Mouse (Mus musculus) activated CD4-positive, CD25-positive, alpha-beta regulatory T cell (primary cell): ENCODE results near the gene Hist1h2bm. TPM values are rescaled to one million over a fixed set of nuclear protein-coding genes. Genes with fewer than 3 reads are reported as not detected.

Source experiments
- polyA plus RNA-seq, 2 experiments: library from polyadenylated mRNA; unstranded; fragments of 100-300 nt; shearing (Covaris generic); gene quantifications; one replicate each; pipeline ENCODE4 v1.2.1; 2017

Gene Hist1h2bm
- 1 to 10 TPM; 1.4 to 2.6 TPM for polyA plus RNA-seq

DNA sequence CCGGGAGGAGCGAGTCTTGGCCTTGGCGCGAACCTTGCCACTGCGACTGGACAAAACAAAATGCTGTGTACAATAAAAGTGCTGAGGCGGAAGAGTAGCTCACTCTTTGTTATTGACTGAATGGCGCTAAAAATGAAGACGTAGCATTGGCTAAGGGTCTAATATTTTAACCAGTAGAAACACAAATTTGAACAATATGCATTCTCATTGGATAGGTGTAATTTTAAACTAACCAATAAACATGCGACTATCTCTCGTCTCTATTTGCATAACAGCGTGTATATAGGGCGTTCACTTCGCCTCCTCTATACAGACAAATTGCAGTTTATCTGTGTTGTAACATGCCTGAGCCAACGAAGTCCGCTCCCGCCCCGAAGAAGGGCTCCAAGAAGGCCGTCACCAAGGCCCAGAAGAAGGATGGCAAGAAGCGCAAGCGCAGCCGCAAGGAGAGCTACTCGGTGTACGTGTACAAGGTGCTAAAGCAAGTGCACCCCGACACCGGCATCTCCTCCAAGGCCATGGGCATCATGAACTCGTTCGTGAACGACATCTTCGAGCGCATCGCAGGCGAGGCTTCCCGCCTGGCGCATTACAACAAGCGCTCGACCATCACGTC is at the start of gene Hist1h2bm:
Gene Hist1h2bm (plus strand): TSS at position 288 of the 616 bp plus-strand sequence.

DNA sequence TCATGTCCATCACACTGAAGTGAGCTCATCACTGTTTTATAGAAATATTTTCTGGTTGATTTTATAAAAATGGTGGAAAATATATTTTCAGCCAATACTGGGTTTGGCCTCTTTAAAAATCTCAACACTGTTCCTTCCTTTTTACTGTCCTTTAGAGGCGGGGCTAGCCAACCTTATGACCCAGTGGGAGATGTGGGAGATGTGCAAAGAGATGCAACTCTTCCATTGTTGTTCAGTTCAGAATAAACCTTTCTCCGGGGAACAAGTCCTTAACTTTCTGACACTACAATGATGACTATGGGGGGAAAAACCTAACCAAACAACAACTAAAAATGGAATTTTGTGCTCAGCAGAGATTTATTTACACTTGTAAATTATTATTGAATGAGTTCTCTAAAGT is 44.5 kb upstream of the Hist1h2bm start, which contains the start of gene Olfr1360:
Gene Olfr1360 (minus strand): TSS at position 101 of the 400 bp plus-strand sequence.

DNA sequence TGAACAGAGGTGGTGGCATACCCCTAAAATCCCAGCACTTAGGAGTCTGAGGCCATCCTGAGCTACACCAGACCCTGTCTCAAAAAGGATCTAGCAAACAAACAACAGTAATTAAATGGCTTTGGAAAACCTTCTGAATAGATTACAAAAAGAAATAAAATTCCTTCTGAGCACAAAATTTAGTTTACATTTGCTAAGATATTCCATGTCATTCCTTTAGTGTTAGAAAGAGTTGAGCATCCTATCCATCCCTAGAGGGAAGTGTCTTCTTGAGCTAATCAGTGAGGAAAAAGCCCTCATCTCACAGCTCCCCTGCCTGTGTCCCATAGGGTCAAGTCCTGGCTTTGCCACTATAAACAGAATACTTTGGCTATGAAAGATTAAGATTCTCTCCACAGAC is 24.0 kb upstream of the Hist1h2bm start, which contains the start of gene Olfr1359:
Gene Olfr1359 (plus strand): TSS at position 301 of the 400 bp plus-strand sequence.

DNA sequence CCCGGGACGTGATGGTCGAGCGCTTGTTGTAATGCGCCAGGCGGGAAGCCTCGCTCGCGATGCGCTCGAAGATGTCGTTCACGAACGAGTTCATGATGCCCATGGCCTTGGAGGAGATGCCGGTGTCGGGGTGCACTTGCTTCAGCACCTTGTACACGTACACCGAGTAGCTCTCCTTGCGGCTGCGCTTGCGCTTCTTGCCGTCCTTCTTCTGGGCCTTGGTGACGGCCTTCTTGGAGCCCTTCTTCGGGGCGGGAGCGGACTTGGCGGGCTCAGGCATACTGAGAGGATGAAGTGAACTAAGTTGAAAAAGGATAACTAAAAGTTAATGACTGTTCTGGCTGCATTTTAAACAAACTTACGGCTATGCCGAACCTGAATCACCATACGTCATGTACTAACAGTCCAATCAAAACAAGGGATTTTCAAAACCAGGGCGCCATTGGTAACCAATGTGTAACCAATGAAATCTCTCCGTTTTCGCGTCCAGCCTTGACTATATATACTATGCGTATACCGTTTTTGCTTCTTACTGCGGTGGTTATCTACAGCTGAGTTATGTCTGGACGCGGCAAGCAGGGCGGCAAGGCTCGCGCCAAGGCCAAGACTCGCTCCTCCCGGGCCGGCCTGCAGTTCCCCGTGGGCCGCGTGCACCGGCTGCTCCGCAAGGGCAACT is 5.8 kb upstream of the Hist1h2bm start, which contains the start of the genes Hist1h2bl and Hist1h2ai:
Gene Hist1h2bl (minus strand): TSS at position 280 of the 676 bp plus-strand sequence.
Gene Hist1h2ai (plus strand): TSS at position 559 of the 676 bp plus-strand sequence.

DNA sequence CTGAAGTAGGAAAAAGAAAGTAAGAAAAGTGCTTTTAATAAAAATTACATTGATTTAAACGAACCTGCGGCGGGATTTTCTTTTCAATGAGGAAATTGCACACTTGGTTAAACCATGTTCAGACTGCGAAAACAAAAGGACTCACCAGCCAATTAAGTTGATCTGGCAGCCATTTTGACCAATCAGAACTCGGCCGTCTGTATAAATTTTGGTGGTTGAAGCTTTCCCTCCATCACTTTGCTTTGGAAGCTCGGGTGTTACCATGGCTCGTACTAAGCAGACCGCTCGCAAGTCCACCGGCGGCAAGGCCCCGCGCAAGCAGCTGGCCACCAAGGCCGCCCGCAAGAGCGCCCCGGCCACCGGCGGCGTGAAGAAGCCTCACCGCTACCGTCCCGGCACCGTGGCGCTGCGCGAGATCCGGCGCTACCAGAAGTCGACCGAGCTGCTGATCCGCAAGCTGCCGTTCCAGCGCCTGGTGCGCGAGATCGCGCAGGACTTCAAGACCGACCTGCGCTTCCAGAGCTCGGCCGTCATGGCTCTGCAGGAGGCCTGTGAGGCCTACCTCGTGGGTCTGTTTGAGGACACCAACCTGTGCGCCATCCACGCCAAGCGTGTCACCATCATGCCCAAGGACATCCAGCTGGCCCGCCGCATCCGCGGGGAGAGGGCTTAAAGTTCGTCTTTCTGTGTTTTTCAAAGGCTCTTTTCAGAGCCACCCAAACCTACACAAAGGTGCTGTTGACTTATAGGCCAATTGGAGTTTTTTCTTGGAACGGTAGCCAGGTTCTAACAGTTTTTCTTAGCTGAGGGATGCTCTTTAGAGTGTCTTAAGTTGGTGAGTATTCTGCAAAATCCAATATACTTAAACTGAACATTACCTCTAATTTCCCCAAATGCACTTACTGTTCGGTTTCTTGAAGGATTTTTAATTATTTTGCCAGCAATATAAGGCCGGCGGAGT is 4.2 kb upstream of the Hist1h2bm start, which contains the start of gene Hist1h3h:
Gene Hist1h3h (plus strand): TSS at position 263 of the 961 bp plus-strand sequence.

DNA sequence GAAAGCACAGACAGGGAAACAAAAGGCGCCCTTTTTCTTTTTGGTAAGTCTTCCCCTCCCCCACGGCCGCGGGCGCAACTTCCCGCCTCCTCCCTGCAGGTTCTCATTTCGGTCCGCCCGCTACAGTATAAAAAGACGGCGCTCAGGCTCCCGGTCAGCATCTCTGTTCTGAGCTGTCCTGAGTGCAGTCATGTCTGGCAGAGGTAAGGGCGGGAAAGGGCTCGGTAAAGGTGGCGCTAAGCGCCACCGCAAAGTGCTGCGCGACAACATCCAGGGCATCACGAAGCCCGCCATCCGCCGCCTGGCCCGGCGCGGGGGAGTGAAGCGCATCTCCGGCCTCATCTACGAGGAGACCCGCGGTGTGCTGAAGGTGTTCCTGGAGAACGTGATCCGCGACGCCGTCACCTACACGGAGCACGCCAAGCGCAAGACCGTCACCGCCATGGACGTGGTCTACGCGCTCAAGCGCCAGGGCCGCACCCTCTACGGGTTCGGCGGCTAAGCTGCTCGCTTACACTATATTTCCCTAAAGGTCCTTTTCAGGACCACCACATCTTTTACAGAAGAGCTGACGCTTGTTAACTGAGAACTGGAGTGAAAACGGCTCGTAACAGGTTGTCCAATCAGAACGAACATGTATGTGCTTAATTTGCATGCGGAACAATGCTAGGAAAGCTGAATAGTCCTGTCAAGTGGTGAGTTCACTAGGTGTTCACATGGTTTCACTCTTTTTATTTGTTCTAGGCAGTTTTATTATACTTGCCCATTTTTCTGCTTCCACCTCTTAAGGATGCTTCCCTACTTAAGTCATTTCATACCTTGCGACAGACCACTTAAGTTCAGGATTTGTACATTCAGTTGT is 13.3 kb downstream of the Hist1h2bm start, which contains the start of gene Hist1h4j:
Gene Hist1h4j (plus strand): TSS at position 159 of the 862 bp plus-strand sequence.

DNA sequence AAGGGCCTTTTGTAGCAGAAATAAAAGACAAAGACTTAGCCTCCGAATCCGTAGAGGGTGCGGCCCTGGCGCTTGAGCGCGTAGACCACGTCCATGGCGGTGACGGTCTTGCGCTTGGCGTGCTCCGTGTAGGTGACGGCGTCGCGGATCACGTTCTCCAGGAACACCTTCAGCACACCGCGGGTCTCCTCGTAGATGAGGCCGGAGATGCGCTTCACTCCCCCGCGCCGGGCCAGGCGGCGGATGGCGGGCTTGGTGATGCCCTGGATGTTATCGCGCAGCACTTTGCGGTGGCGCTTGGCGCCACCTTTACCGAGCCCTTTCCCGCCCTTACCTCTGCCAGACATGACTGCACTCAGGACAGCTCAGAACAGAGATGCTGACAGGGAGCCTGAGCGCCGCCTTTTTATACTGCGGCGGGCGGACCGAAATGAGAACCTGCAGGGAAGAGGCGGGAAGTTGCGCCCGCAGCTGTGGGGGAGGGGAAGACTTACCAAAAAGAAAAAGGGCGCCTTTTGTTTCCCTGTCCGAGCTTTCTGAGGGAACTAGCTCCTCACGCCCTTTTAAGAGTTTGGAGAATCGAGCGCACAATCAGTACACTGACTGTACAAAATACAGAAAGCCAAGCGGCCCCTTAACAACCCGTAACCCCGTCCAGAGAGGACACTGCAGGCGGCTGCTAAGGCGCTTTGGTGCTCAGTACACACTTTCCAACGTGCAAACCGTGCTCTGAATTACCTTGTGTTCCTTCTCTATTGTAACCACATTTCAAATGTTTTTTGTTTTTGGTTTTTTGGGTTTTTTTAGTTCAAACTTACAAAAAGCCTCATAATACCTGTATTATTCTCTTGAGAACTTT is 28.5 kb downstream of the Hist1h2bm start, which contains the start of gene Hist1h4k:
Gene Hist1h4k (minus strand): TSS at position 347 of the 859 bp plus-strand sequence.

DNA sequence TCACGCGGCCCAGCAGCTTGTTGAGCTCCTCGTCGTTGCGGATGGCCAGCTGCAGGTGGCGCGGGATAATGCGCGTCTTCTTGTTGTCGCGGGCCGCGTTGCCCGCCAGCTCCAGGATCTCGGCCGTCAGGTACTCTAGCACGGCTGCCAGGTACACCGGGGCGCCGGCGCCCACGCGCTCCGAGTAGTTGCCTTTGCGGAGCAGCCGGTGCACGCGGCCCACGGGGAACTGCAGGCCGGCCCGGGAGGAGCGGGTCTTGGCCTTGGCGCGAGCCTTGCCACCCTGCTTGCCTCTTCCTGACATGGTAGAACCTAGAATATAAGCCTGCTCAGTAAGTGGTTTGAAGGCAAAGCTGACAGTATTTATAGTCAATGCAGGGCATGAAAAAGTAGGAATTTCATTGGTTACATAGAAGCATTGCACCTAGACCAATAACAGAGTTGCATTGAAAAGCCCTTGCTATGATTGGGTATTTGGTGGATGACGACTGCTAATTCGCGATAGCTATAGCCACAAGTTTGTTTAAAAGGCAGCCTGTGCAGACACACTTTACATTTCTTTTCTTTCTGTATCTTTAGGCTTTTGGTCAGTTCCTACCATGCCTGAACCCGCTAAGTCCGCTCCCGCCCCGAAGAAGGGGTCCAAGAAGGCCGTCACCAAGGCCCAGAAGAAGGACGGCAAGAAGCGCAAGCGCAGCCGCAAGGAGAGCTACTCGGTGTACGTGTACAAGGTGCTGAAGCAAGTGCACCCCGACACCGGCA is 31.9 kb downstream of the Hist1h2bm start, which contains the start of the genes Hist1h2ak and Hist1h2bn:
Gene Hist1h2ak (minus strand): TSS at position 304 of the 762 bp plus-strand sequence.
Gene Hist1h2bn (plus strand): TSS at position 600 of the 762 bp plus-strand sequence.

Other genes starting within 250 kb of the Hist1h2bm start
- not detected for gene Zkscan4, start 243.1 kb upstream of the Hist1h2bm start, polyA plus RNA-seq
- gene Gm10065, start 242.6 kb upstream of the Hist1h2bm start, polyA plus RNA-seq, result not detected
- under 1 TPM; 0.18 TPM for gene AK157302, start 226.8 kb upstream of the Hist1h2bm start, polyA plus RNA-seq
- 10 to 100 TPM; 17.3 to 21.5 TPM for gene Gm11273, start 220.6 kb upstream of the Hist1h2bm start, polyA plus RNA-seq
- 1 to 10 TPM; 3.9 to 5.7 TPM for gene Zkscan8, start 190.9 kb upstream of the Hist1h2bm start, polyA plus RNA-seq
- not detected for gene Olfr1366, start 179.2 kb upstream of the Hist1h2bm start, polyA plus RNA-seq
- gene Olfr1535, start 162.2 kb upstream of the Hist1h2bm start, polyA plus RNA-seq, result under 1 TPM; 0.08 to 0.29 TPM
- gene Olfr1364, start 140.3 kb upstream of the Hist1h2bm start, polyA plus RNA-seq, result not detected
- gene Olfr1362, start 108.0 kb upstream of the Hist1h2bm start, polyA plus RNA-seq, result not detected
- gene Olfr11, start 79.5 kb upstream of the Hist1h2bm start, polyA plus RNA-seq, result not detected
- not detected for gene Olfr1361, start 58.7 kb upstream of the Hist1h2bm start, polyA plus RNA-seq
- gene Olfr1360, start 44.6 kb upstream of the Hist1h2bm start, polyA plus RNA-seq, result under 1 TPM in 1 of 2 experiments, not detected in 1; 0.09 TPM
- gene Olfr1359, start 23.9 kb upstream of the Hist1h2bm start, polyA plus RNA-seq, result not detected
- gene Hist1h2bl, start 5.9 kb upstream of the Hist1h2bm start, polyA plus RNA-seq, result under 1 TPM; 0.64 to 0.91 TPM
- gene Hist1h2ai, start 5.6 kb upstream of the Hist1h2bm start, polyA plus RNA-seq, result 10 to 100 TPM in 1 of 2 experiments, 1 to 10 TPM in 1; 8.5 to 16.3 TPM
- 1 to 10 TPM; 3.5 to 6.8 TPM for gene Hist1h3h, start 4.4 kb upstream of the Hist1h2bm start, polyA plus RNA-seq
- 1 to 10 TPM in 1 of 2 experiments, not detected in 1; 1.2 TPM for gene Hist1h4j, start 13.0 kb downstream of the Hist1h2bm start, polyA plus RNA-seq
- gene Hist1h4k, start 28.5 kb downstream of the Hist1h2bm start, polyA plus RNA-seq, result 10 to 100 TPM; 14.4 to 26.1 TPM
- 1 to 10 TPM; 5.2 to 7.9 TPM for gene Hist1h2ak, start 31.8 kb downstream of the Hist1h2bm start, polyA plus RNA-seq
- 1 to 10 TPM in 1 of 2 experiments, not detected in 1; 3.5 TPM for gene Hist1h2bn, start 32.1 kb downstream of the Hist1h2bm start, polyA plus RNA-seq
- gene Hist1h1b, start 58.6 kb downstream of the Hist1h2bm start, polyA plus RNA-seq, result 10 to 100 TPM; 12.2 to 12.7 TPM
- gene Hist1h3i, start 61.3 kb downstream of the Hist1h2bm start, polyA plus RNA-seq, result 1 to 10 TPM; 1.3 to 2.5 TPM
- 10 to 100 TPM in 1 of 2 experiments, 1 to 10 TPM in 1; 1.0 to 13.1 TPM for gene Hist1h2an, start 65.2 kb downstream of the Hist1h2bm start, polyA plus RNA-seq
- gene Hist1h2bp, start 65.4 kb downstream of the Hist1h2bm start, polyA plus RNA-seq, result 1 to 10 TPM in 1 of 2 experiments, not detected in 1; 1.5 TPM
- gene Hist1h2bq, start 88.2 kb downstream of the Hist1h2bm start, polyA plus RNA-seq, result 10 to 100 TPM; 10.3 to 13.9 TPM
- not detected for gene Hist1h2ao, start 88.4 kb downstream of the Hist1h2bm start, polyA plus RNA-seq
- gene Hist1h4m, start 89.7 kb downstream of the Hist1h2bm start, polyA plus RNA-seq, result 10 to 100 TPM; 27.8 to 33.8 TPM
- gene Hist1h4n, start 110.2 kb downstream of the Hist1h2bm start, polyA plus RNA-seq, result 10 to 100 TPM in 1 of 2 experiments, 1 to 10 TPM in 1; 6.0 to 10.8 TPM
- 100 to 1,000 TPM; 513 to 599 TPM for gene Hist1h2ap, start 111.5 kb downstream of the Hist1h2bm start, polyA plus RNA-seq
- gene Hist1h2br, start 111.7 kb downstream of the Hist1h2bm start, polyA plus RNA-seq, result 10 to 100 TPM; 10.1 to 13.9 TPM
- gene Zfp184, start 223.1 kb downstream of the Hist1h2bm start, polyA plus RNA-seq, result under 1 TPM in 1 of 2 experiments, not detected in 1; 0.09 TPM